Mouse (Mus musculus) cerebellum, postnatal 14 days (tissue): ENCODE results near the gene Rdh11.

Experiments
- DNase-seq, 2 experiments: peaks; one replicate each; pipeline ENCODE4 v3.0.0; 2021; ENCODE audit warnings: mixed read lengths in 2 of 2

Gene Rdh11

GRCm38 (mm10) chr12:79138999-79139398 lies 53.1 kb downstream of the Rdh11 start:
- DNase-seq: no peak

GRCm38 (mm10) chr12:79136949-79137348 lies 55.1 kb downstream of the Rdh11 start:
- no peak for DNase-seq

- no peak for DNase-seq
Observed at GRCm38 (mm10) chr12:79135105-79135504, 57.0 kb downstream of the Rdh11 start.

- DNase-seq: no peak
Observed at GRCm38 (mm10) chr12:79134676-79135075, 57.4 kb downstream of the Rdh11 start.

- DNase-seq: peak; percentile 4 to 11
Observed at GRCm38 (mm10) chr12:79131706-79132460, 60.2 kb downstream of the Rdh11 start.

- DNase-seq: peak; percentile 38 to 41
Observed at GRCm38 (mm10) chr12:79131178-79131675, 60.9 kb downstream of the Rdh11 start.

GRCm38 (mm10) chr12:79130299-79131177 lies 61.6 kb downstream of the Rdh11 start, which contains the start of gene Arg2:
Gene Arg2 (plus strand): TSS chr12:79130777.
- peak; percentile 87 to 90 for DNase-seq
